Mouse (Mus musculus): ENCODE results near the gene Fam243. TPM values are rescaled to one million over a fixed set of nuclear protein-coding genes. Genes with fewer than 3 reads are reported as not detected.

The Fam243 gene
- total and polyA plus RNA-seq, 3 experiments, result not detected

GRCm38 (mm10) chr16:92353897-92354296 lies 32.7 kb upstream of the Fam243 start:
- H3K4me3 ChIP-seq (ENCODE audit: control insufficient read depth in 1 of 2, insufficient read depth in 1 of 2, low read depth in 2 of 2, low read length in 2 of 2), result no peak overlapping the region
- H3K27ac ChIP-seq (ENCODE audit: control insufficient read depth, low read depth, low read length), result no peak overlapping the region
- H3K4me1 ChIP-seq (ENCODE audit: control insufficient read depth in 1 of 2, insufficient read depth in 2 of 2, low read length in 2 of 2), result peaks cover 0 to 12% of the 10 kb centered on the region in 2 experiments; a peak in 2 of 4 replicates
- no peak for DNase-seq (ENCODE audit: low read depth, low spot score)
- no peak for TF ChIP-seq TCF12 (IDR thresholded peaks at IDR 0.05; ENCODE audit: low read depth, low read length)
- no peak for TF ChIP-seq MXI1 (IDR thresholded peaks at IDR 0.05; ENCODE audit: low read depth, low read length)
- H3K27me3 ChIP-seq (ENCODE audit: control insufficient read depth in 1 of 2, insufficient read depth in 2 of 2, low read length in 2 of 2), result peaks cover 0 to 4% of the 10 kb centered on the region in 2 experiments; a peak in 2 of 4 replicates
- peaks cover 0 to 6% of the 10 kb centered on the region in 2 experiments; a peak in 2 of 4 replicates for H3K36me3 ChIP-seq (ENCODE audit: control insufficient read depth in 1 of 2, insufficient read depth in 2 of 2, low read length in 2 of 2)
- H3K9ac ChIP-seq (ENCODE audit: control insufficient read depth, low read depth, low read length, poor library complexity, severe bottlenecking), result no peak overlapping the region
- no peaks in the 10 kb centered on the region for H3K9me3 ChIP-seq (replicated peaks; ENCODE audit: insufficient read depth, low read length)
- no peaks in the 10 kb centered on the region for H3K79me2 ChIP-seq (ENCODE audit: control insufficient read depth, insufficient read depth, low read length, poor library complexity)

- H3K79me2 ChIP-seq (ENCODE audit: control insufficient read depth, insufficient read depth, low read length, poor library complexity), result no peaks in the 10 kb centered on the region
- peaks cover 0 to 12% of the 10 kb centered on the region in 2 experiments; a peak in 2 of 4 replicates for H3K4me1 ChIP-seq (ENCODE audit: control insufficient read depth in 1 of 2, insufficient read depth in 2 of 2, low read length in 2 of 2)
- H3K4me3 ChIP-seq (ENCODE audit: control insufficient read depth in 1 of 2, insufficient read depth in 1 of 2, low read depth in 2 of 2, low read length in 2 of 2), result no peak overlapping the region
- no peak overlapping the region for H3K9ac ChIP-seq (ENCODE audit: control insufficient read depth, low read depth, low read length, poor library complexity, severe bottlenecking)
- no peak for TF ChIP-seq BHLHE40 (IDR thresholded peaks at IDR 0.05; ENCODE audit: borderline replicate concordance, low read depth, low read length)
- TF ChIP-seq MAZ (IDR thresholded peaks at IDR 0.05; ENCODE audit: low read depth, low read length), result no peak
- TF ChIP-seq ZNF384 (IDR thresholded peaks at IDR 0.05; ENCODE audit: low read depth, low read length), result no peak
- no peak for TF ChIP-seq TAL1 (IDR thresholded peaks at IDR 0.05; ENCODE audit: low read length)
- TF ChIP-seq POLR2AphosphoS5 (IDR thresholded peaks at IDR 0.05; ENCODE audit: borderline replicate concordance, low read depth, low read length), result no peak
- TF ChIP-seq USF1 (IDR thresholded peaks at IDR 0.05; ENCODE audit: low read depth, low read length), result no peak
- TF ChIP-seq KAT2A (conservative IDR thresholded peaks at IDR 0.05; ENCODE audit: low read depth, low read length), result no peak
- TF ChIP-seq ZC3H11A (IDR thresholded peaks at IDR 0.05; ENCODE audit: low read depth, low read length), result no peak
- no peak for TF ChIP-seq MYC (IDR thresholded peaks at IDR 0.05; ENCODE audit: low read depth, low read length)
- no peak for TF ChIP-seq UBTF (IDR thresholded peaks at IDR 0.05; ENCODE audit: borderline replicate concordance, insufficient read depth, low read depth, low read length)
- no peak for TF ChIP-seq MEF2A (IDR thresholded peaks at IDR 0.05; ENCODE audit: extremely low read depth, insufficient replicate concordance, low read depth, low read length, poor library complexity, severe bottlenecking)
- no peak for TF ChIP-seq TCF12 (IDR thresholded peaks at IDR 0.05; ENCODE audit: low read depth, low read length)
- no peak for TF ChIP-seq SMC3 (IDR thresholded peaks at IDR 0.05; ENCODE audit: low read depth, low read length)
- TF ChIP-seq MYB (IDR thresholded peaks at IDR 0.05; ENCODE audit: low read depth, low read length), result no peak
- no peak for TF ChIP-seq POLR2A (IDR thresholded peaks at IDR 0.05; ENCODE audit: control insufficient read depth in 1 of 2, insufficient read depth in 1 of 2, low read depth in 1 of 2, low read length in 2 of 2, poor library complexity in 1 of 2)
- TF ChIP-seq ZKSCAN1 (IDR thresholded peaks at IDR 0.05; ENCODE audit: low read depth, low read length), result no peak
- no peak overlapping the region for H3K27ac ChIP-seq (ENCODE audit: control insufficient read depth, low read depth, low read length)
- peaks cover 0 to 4% of the 10 kb centered on the region in 2 experiments; a peak in 2 of 4 replicates for H3K27me3 ChIP-seq (ENCODE audit: control insufficient read depth in 1 of 2, insufficient read depth in 2 of 2, low read length in 2 of 2)
- H3K36me3 ChIP-seq (ENCODE audit: control insufficient read depth in 1 of 2, insufficient read depth in 2 of 2, low read length in 2 of 2), result peaks cover 0 to 6% of the 10 kb centered on the region in 2 experiments; a peak in 2 of 4 replicates
- no peak for DNase-seq (ENCODE audit: low read depth, low spot score)
- H3K9me3 ChIP-seq (replicated peaks; ENCODE audit: insufficient read depth, low read length), result no peaks in the 10 kb centered on the region
Observed at GRCm38 (mm10) chr16:92353295-92353694, 32.1 kb upstream of the Fam243 start.

All from MEL (cell line).